Mouse (Mus musculus) limb, embryonic 15.5 days (tissue): ENCODE measurements around the gene Ptms. TPM values are rescaled to one million over a fixed set of nuclear protein-coding genes. Genes with fewer than 3 reads are reported as not detected.
A peak's percentile ranks its signal among the peaks of the same experiment; 100 is the strongest.

ENCODE experiments used
- ATAC-seq: fragments of 200-750 bp; cut with Nextera tagmentation; 2 replicates; pipeline ENCODE4 v1.8.0; 2017; ENCODE audit warnings: low read depth, moderate TSS enrichment; ENCODE audit not compliant: insufficient number of reproducible peaks, low FRiP score, low TSS enrichment
- H3K27ac ChIP-seq: fragments of 300-500 bp; sonication (generic); 2 replicates; pipeline ENCODE4 v1.5.1; 2015; ENCODE audit warnings: moderate library complexity, mild to moderate bottlenecking, inconsistent platforms
- H3K27me3 ChIP-seq: fragments of 300-500 bp; sonication (generic); 2 replicates; pipeline ENCODE4 v1.6.1; 2015; ENCODE audit warnings: inconsistent platforms
- H3K36me3 ChIP-seq: fragments of 300-500 bp; sonication (generic); 2 replicates; pipeline ENCODE4 v1.6.1; 2015; ENCODE audit warnings: inconsistent platforms
- H3K4me1 ChIP-seq: fragments of 300-500 bp; sonication (generic); 2 replicates; pipeline ENCODE4 v1.6.1; 2015; ENCODE audit warnings: inconsistent platforms
- H3K4me2 ChIP-seq: fragments of 300-500 bp; sonication (generic); 2 replicates; pipeline ENCODE4 v1.6.1; 2015; ENCODE audit warnings: mild to moderate bottlenecking, inconsistent platforms
- H3K4me3 ChIP-seq: fragments of 300-500 bp; sonication (generic); 2 replicates; pipeline ENCODE4 v1.5.1; 2015; ENCODE audit warnings: mild to moderate bottlenecking, inconsistent platforms
- H3K9ac ChIP-seq: fragments of 300-500 bp; sonication (generic); 2 replicates; pipeline ENCODE4 v1.6.1; 2015; ENCODE audit warnings: inconsistent platforms
- H3K9me3 ChIP-seq: fragments of 300-500 bp; sonication (generic); 2 replicates; pipeline ENCODE4 v1.6.1; 2016; ENCODE audit warnings: inconsistent platforms
- WGBS: fragments of 180-500 bp; shearing (Covaris S2); methylation state at CpG from one replicate; pipeline ENCODE4 v1.1.7; 2015; 5-methylcytosine and 5-hydroxymethylcytosine counted together
- polyA plus RNA-seq: library from polyadenylated mRNA; unstranded; fragments of >200 nt; fragmentation: Nextera tagmentation; extraction: Ambion mirVana; gene quantifications from 2 replicates; pipeline ENCODE4 v1.2.1, GENCODE M21; 2015

Gene Ptms
- polyA plus RNA-seq = 241 and 331 TPM in 2 replicates

DNA sequence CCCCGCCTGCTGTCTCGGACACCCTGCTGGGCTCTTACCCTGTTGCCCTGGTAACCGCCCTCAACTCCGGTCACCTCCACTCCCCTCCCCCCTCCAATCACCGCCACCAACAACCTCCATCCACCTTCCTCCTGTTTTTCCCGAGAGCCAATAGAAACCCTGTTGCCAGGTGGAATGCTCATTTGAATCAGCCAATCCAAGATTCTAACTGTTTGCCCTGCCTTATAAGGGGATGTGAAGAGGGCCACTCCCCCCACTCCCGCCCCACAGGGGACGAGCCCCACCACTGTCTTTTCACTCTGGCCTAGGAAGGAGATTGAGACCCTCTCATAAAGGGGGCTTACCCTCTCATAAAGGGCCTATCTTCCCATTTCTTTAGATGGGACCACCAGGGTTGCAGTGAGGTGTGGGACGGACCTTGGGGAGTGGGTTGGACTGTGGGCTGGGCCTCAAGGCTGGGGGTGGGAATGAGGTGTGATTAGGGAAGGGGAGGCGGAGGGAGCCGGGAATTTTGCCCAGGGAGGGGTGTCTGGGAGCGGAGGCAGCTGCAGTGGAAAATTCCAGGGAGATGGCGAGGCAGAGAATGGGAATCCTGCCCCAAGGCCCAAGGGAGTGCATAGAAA, at the start of gene Ptms:
Gene Ptms, minus strand, starts transcription at position 409 of the 623 bp plus-strand sequence.
- peak within 1 kb of the TSS; percentile 37 for H3K4me3 ChIP-seq
- peaks cover 50% of the 10 kb centered on the region for H3K4me1 ChIP-seq
- WGBS = 2% methylated on average over 13 of the region's 13 CpGs
- H3K27ac ChIP-seq = peak within 1 kb of the TSS; percentile 100
- H3K9ac ChIP-seq = no peak within 1 kb of the TSS
- peak; percentile 89 for ATAC-seq
- H3K27me3 ChIP-seq = no peaks in the 10 kb centered on the region
- H3K36me3 ChIP-seq = peaks cover 6% of the 10 kb centered on the region
- H3K4me2 ChIP-seq = peak within 1 kb of the TSS; percentile 90
- H3K9me3 ChIP-seq = no peaks in the 10 kb centered on the region

DNA sequence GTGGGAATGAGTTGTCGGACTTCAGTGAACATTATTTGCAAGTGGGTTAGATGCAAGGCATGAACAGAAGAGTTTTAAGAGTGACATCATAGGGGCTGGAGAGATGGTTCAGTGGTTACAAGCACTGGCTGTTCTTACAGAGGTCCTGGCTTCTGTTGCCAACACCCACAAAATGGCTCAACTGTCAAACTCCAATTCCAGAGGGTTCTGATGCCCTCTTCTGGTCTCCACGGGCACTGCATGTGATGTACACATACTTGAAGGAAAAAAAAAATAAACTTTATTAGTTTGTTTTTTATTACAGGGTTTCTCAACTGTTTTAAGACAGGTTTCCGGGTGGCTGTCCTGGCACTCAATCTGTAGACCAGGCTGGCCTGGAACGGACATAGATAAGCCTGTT, 47.9 kb upstream of the Ptms start:
- Histone ChIP-seq H3K27ac (no peak overlapping the region), H3K9me3 (no peaks in the 10 kb centered on the region), H3K4me3 (no peak overlapping the region), H3K9ac (no peak overlapping the region), H3K4me1 (peaks cover 17% of the 10 kb centered on the region; the same call in 1 of the 2 replicates), H3K27me3 (no peaks in the 10 kb centered on the region), H3K4me2 (no peak overlapping the region), H3K36me3 (peaks cover 4% of the 10 kb centered on the region; the same call in 1 of the 2 replicates)
- WGBS = 65% methylated on average over 4 of the region's 4 CpGs
- no peak for ATAC-seq

DNA sequence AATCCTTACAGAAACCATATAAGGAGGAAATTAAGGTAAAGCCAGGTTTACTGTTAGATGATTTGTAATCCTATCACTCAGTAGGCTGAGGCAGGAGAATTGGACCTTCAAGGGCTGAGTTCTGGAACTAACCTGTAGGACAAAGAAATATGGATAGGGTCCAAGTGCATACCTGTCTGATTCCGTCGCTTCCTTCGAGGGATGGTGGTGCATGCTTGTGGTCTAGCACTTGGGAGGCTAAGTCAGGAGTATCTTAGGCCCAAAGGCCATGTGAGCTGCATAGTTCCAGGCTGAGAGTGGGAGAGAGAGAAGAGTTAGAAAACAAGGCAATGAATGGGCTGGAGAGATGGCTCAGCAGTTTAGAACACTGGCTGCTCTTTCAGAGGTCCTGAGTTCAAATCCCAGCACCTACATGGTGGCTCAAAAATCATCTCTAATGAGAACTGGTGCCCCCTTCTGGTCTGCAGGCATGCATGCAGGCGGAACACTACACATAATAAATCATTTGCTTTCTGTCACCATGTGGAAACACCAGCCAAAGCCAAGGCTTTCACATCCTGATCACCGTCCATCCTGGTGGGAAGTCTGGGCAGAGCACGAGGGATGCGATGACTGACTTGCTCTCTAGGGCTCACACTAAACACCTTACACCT, 46.7 kb upstream of the Ptms start:
- H3K4me3 ChIP-seq = peak overlapping the region; percentile 62
- H3K27me3 ChIP-seq = no peaks in the 10 kb centered on the region
- no peak overlapping the region for H3K27ac ChIP-seq
- WGBS = 94% methylated on average over 7 of the region's 7 CpGs
- no peaks in the 10 kb centered on the region for H3K9me3 ChIP-seq
- H3K4me2 ChIP-seq = peak overlapping the region; percentile 92
- H3K36me3 ChIP-seq = peaks cover 7% of the 10 kb centered on the region
- no peak overlapping the region for H3K9ac ChIP-seq
- peaks cover 17% of the 10 kb centered on the region; the same call in 1 of the 2 replicates for H3K4me1 ChIP-seq
- no peak for ATAC-seq

DNA sequence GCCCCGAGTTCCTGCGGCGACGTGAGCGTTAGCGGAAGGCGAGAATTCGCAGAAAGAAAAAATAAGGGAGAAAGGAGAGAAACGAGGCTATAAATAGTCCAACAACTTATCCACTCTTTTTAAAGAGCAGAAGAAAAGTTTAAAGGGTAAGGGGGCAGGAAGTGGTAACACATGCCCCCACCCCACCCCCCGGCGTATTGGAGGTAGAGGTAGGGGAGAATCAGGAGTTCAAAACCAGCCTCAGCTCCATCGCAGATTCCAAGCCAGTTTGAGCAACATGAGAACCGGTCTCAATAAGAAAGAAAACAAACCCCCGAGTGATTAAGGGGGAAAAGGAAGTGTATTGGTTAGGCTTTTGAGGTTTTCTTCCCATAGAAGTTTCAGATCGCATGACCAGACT, 45.8 kb upstream of the Ptms start:
- H3K9ac ChIP-seq = peak overlapping the region; percentile 77
- H3K36me3 ChIP-seq = peaks cover 16% of the 10 kb centered on the region
- ATAC-seq = no peak
- no peaks in the 10 kb centered on the region for H3K27me3 ChIP-seq
- peaks cover 17% of the 10 kb centered on the region; the same call in 1 of the 2 replicates for H3K4me1 ChIP-seq
- 13% methylated on average over 15 of the region's 15 CpGs for WGBS
- H3K4me2 ChIP-seq = peak overlapping the region; percentile 92
- peak overlapping the region; percentile 62 for H3K4me3 ChIP-seq
- H3K27ac ChIP-seq = peak overlapping the region; percentile 93
- H3K9me3 ChIP-seq = no peaks in the 10 kb centered on the region

- under 1% methylated on average over 68 of the region's 68 CpGs for WGBS
Observed at GRCm38 (mm10) chr6:124965088-124965719, 45.3 kb upstream of the Ptms start, which contains the start of gene Cops7a. TSS of gene Cops7a (minus strand) at chr6:124965538.

DNA sequence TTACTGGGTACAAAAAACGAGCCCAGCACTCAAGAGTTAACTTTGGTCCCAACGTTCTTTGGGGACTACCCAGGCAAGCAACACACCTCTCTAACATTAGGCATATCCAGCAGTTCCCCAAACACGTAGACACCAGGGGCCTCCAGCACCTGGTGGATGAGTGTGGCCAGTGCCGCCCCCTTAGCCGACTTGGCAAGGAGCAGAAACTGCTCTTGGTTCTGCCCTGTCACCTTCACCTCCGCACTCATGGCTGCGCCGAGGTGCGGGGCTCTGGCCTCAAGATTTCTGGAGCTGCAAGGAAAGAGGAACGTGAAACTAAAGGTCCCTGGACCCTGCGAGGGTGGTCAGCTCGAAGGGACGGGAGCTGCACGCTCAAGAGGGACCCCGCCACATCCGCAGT, 44.7 kb upstream of the Ptms start:
- Histone ChIP-seq H3K4me3 (peak overlapping the region; percentile 62), H3K27ac (peak overlapping the region; percentile 93), H3K27me3 (no peaks in the 10 kb centered on the region), H3K9ac (peak overlapping the region; percentile 77), H3K9me3 (no peaks in the 10 kb centered on the region), H3K36me3 (peaks cover 27% of the 10 kb centered on the region), H3K4me1 (peaks cover 17% of the 10 kb centered on the region; the same call in 1 of the 2 replicates), H3K4me2 (peak overlapping the region; percentile 92)
- ATAC-seq = peak; percentile 42; the same call in 1 of the 2 replicates
- WGBS = 24% methylated on average over 16 of the region's 16 CpGs

More at GRCm38 (mm10) chr6:124965088-124965719, 45.3 kb upstream of the Ptms start, which contains the start of gene Cops7a:
- H3K4me1 ChIP-seq = peaks cover 17% of the 10 kb centered on the region; the same call in 1 of the 2 replicates
- peak within 1 kb of the TSS; percentile 93 for H3K27ac ChIP-seq
- H3K4me3 ChIP-seq = peak within 1 kb of the TSS; percentile 62
- no peaks in the 10 kb centered on the region for H3K9me3 ChIP-seq
- peaks cover 21% of the 10 kb centered on the region for H3K36me3 ChIP-seq
- peak within 1 kb of the TSS; percentile 92 for H3K4me2 ChIP-seq
- H3K27me3 ChIP-seq = no peaks in the 10 kb centered on the region
- ATAC-seq = peak; percentile 92
- H3K9ac ChIP-seq = peak within 1 kb of the TSS; percentile 77

- Histone ChIP-seq H3K9me3 (no peaks in the 10 kb centered on the region), H3K27ac (no peak overlapping the region), H3K27me3 (no peaks in the 10 kb centered on the region), H3K36me3 (peaks cover 57% of the 10 kb centered on the region), H3K4me1 (peaks cover 12% of the 10 kb centered on the region; the same call in 1 of the 2 replicates), H3K4me2 (no peak overlapping the region), H3K4me3 (no peak overlapping the region), H3K9ac (no peak overlapping the region)
- no peak for ATAC-seq
- WGBS = 93% methylated on average over 12 of the region's 12 CpGs
Observed at GRCm38 (mm10) chr6:124961021-124961420, 41.1 kb upstream of the Ptms start.

GRCm38 (mm10) chr6:124959960-124960359, 40.1 kb upstream of the Ptms start:
- WGBS = 89% methylated on average over 13 of the region's 13 CpGs

GRCm38 (mm10) chr6:124958127-124958526, 38.2 kb upstream of the Ptms start:
- H3K36me3 ChIP-seq = peaks cover 65% of the 10 kb centered on the region
- H3K4me1 ChIP-seq = no peaks in the 10 kb centered on the region
- ATAC-seq = no peak
- no peak overlapping the region for H3K4me3 ChIP-seq
- H3K4me2 ChIP-seq = no peak overlapping the region
- H3K27ac ChIP-seq = no peak overlapping the region
- H3K27me3 ChIP-seq = no peaks in the 10 kb centered on the region
- no peak overlapping the region for H3K9ac ChIP-seq
- WGBS = 81% methylated on average over 3 of the region's 3 CpGs
- no peaks in the 10 kb centered on the region for H3K9me3 ChIP-seq

More at GRCm38 (mm10) chr6:124959960-124960359, 40.1 kb upstream of the Ptms start:
- H3K4me1 ChIP-seq = peaks cover 9% of the 10 kb centered on the region; the same call in 1 of the 2 replicates
- peaks cover 61% of the 10 kb centered on the region for H3K36me3 ChIP-seq
- no peak overlapping the region for H3K4me2 ChIP-seq
- no peaks in the 10 kb centered on the region for H3K9me3 ChIP-seq
- no peak overlapping the region for H3K27ac ChIP-seq
- no peak overlapping the region for H3K4me3 ChIP-seq
- H3K27me3 ChIP-seq = no peaks in the 10 kb centered on the region
- H3K9ac ChIP-seq = no peak overlapping the region
- ATAC-seq = no peak

GRCm38 (mm10) chr6:124955212-124955611, 35.3 kb upstream of the Ptms start:
- 82% methylated on average over 4 of the region's 4 CpGs for WGBS
- peaks cover 48% of the 10 kb centered on the region for H3K36me3 ChIP-seq

GRCm38 (mm10) chr6:124953991-124954715, 34.2 kb upstream of the Ptms start:
- H3K36me3 ChIP-seq = peaks cover 37% of the 10 kb centered on the region
- no peak overlapping the region for H3K4me3 ChIP-seq
- WGBS = 87% methylated on average over 2 of the region's 2 CpGs
- no peak overlapping the region for H3K27ac ChIP-seq
- ATAC-seq = no peak
- H3K9ac ChIP-seq = no peak overlapping the region
- H3K27me3 ChIP-seq = no peaks in the 10 kb centered on the region
- no peak overlapping the region for H3K4me2 ChIP-seq
- no peaks in the 10 kb centered on the region for H3K9me3 ChIP-seq
- no peaks in the 10 kb centered on the region for H3K4me1 ChIP-seq

More at GRCm38 (mm10) chr6:124955212-124955611, 35.3 kb upstream of the Ptms start:
- no peaks in the 10 kb centered on the region for H3K27me3 ChIP-seq
- no peaks in the 10 kb centered on the region for H3K9me3 ChIP-seq
- H3K4me3 ChIP-seq = no peak overlapping the region
- no peak overlapping the region for H3K27ac ChIP-seq
- H3K4me2 ChIP-seq = no peak overlapping the region
- no peak for ATAC-seq
- H3K9ac ChIP-seq = no peak overlapping the region
- H3K4me1 ChIP-seq = no peaks in the 10 kb centered on the region
